Mouse (Mus musculus) stomach, embryonic 15.5 days (tissue): ENCODE measurements at regions not wholly inside any gene's neighbourhood (a gene's known extent, or its start where the extent isn't known, plus 50 kb on each side); places are given as distances from the start of the nearest gene placed in this dataset.

Experiments
- ATAC-seq: fragments of 200-750 bp; cut with Nextera tagmentation; 2 replicates; pipeline ENCODE4 v1.8.0; 2017; ENCODE audit warnings: low read depth, moderate number of reproducible peaks, moderate TSS enrichment; ENCODE audit not compliant: insufficient read depth, low FRiP score
- H3K27ac ChIP-seq: fragments of 300-500 bp; sonication (generic); 2 replicates; pipeline ENCODE4 v1.5.1; 2015; ENCODE audit warnings: mild to moderate bottlenecking, inconsistent platforms
- H3K27me3 ChIP-seq: fragments of 300-500 bp; sonication (generic); replicated peaks from 2 replicates; pipeline ENCODE4 v1.6.1; 2015; ENCODE audit warnings: inconsistent platforms
- H3K36me3 ChIP-seq: fragments of 300-500 bp; sonication (generic); 2 replicates; pipeline ENCODE4 v1.6.1; 2015; ENCODE audit warnings: inconsistent platforms
- H3K4me1 ChIP-seq: fragments of 300-500 bp; sonication (generic); 2 replicates; pipeline ENCODE4 v1.6.1; 2015; ENCODE audit warnings: inconsistent platforms
- H3K4me2 ChIP-seq: fragments of 300-500 bp; sonication (generic); 2 replicates; pipeline ENCODE4 v1.6.1; 2015; ENCODE audit warnings: mild to moderate bottlenecking, inconsistent platforms
- H3K4me3 ChIP-seq: fragments of 300-500 bp; sonication (generic); replicated peaks from 2 replicates; pipeline ENCODE4 v1.5.1; 2015; ENCODE audit warnings: inconsistent platforms
- H3K9ac ChIP-seq: fragments of 300-500 bp; sonication (generic); 2 replicates; pipeline ENCODE4 v1.6.1; 2015; ENCODE audit warnings: inconsistent platforms
- H3K9me3 ChIP-seq: fragments of 300-500 bp; sonication (generic); 2 replicates; pipeline ENCODE4 v1.6.1; 2016; ENCODE audit warnings: inconsistent platforms
- WGBS: fragments of 180-500 bp; shearing (Covaris S2); methylation state at CpG from one replicate; pipeline ENCODE4 v1.1.7; 2015; 5-methylcytosine and 5-hydroxymethylcytosine counted together

- Histone ChIP-seq H3K27ac (no peak overlapping the region), H3K4me1 (no peaks in the 10 kb centered on the region), H3K9me3 (no peaks in the 10 kb centered on the region), H3K27me3 (no peaks in the 10 kb centered on the region), H3K36me3 (no peaks in the 10 kb centered on the region), H3K4me2 (no peak overlapping the region), H3K9ac (no peak overlapping the region), H3K4me3 (no peak overlapping the region)
- 81% methylated on average over 4 of the region's 4 CpGs for WGBS
- no peak for ATAC-seq
These were observed 512.5 kb downstream of the Pdcd6ip start for GRCm38 (mm10) chr9:113195556-113195955.

GRCm38 (mm10) chr9:113192773-113193172, 515.3 kb downstream of the Pdcd6ip start:
- H3K4me1 ChIP-seq = no peaks in the 10 kb centered on the region
- no peaks in the 10 kb centered on the region for H3K9me3 ChIP-seq
- ATAC-seq = no peak
- H3K4me2 ChIP-seq = no peak overlapping the region
- H3K4me3 ChIP-seq = no peak overlapping the region
- no peaks in the 10 kb centered on the region for H3K27me3 ChIP-seq
- no peaks in the 10 kb centered on the region for H3K36me3 ChIP-seq
- WGBS = 59% methylated on average over 3 of the region's 3 CpGs
- H3K27ac ChIP-seq = no peak overlapping the region
- H3K9ac ChIP-seq = no peak overlapping the region

GRCm38 (mm10) chr9:113191163-113191562, 516.9 kb downstream of the Pdcd6ip start:
- Histone ChIP-seq H3K27me3 (no peaks in the 10 kb centered on the region), H3K9ac (no peak overlapping the region), H3K27ac (no peak overlapping the region), H3K4me2 (no peak overlapping the region), H3K9me3 (no peaks in the 10 kb centered on the region), H3K4me1 (no peaks in the 10 kb centered on the region), H3K4me3 (no peak overlapping the region), H3K36me3 (no peaks in the 10 kb centered on the region)
- 60% methylated on average over 3 of the region's 3 CpGs for WGBS
- no peak for ATAC-seq

GRCm38 (mm10) chr9:113181182-113181581, 526.9 kb downstream of the Pdcd6ip start:
- no peaks in the 10 kb centered on the region for H3K9me3 ChIP-seq

GRCm38 (mm10) chr9:113177918-113178235, 530.2 kb downstream of the Pdcd6ip start:
- H3K4me3 ChIP-seq = no peak overlapping the region

More at GRCm38 (mm10) chr9:113181182-113181581, 526.9 kb downstream of the Pdcd6ip start:
- no peak for ATAC-seq
- H3K27ac ChIP-seq = no peak overlapping the region
- H3K9ac ChIP-seq = no peak overlapping the region
- no peak overlapping the region for H3K4me3 ChIP-seq
- H3K27me3 ChIP-seq = no peaks in the 10 kb centered on the region
- no peaks in the 10 kb centered on the region for H3K36me3 ChIP-seq
- H3K4me1 ChIP-seq = no peaks in the 10 kb centered on the region
- no peak overlapping the region for H3K4me2 ChIP-seq
- 72% methylated on average over 8 of the region's 8 CpGs for WGBS

GRCm38 (mm10) chr9:113177181-113177917, 530.7 kb downstream of the Pdcd6ip start:
- ATAC-seq = no peak
- no peaks in the 10 kb centered on the region for H3K36me3 ChIP-seq
- 47% methylated on average over 15 of the region's 15 CpGs for WGBS
- H3K4me3 ChIP-seq = no peak overlapping the region
- H3K27ac ChIP-seq = no peak overlapping the region
- H3K4me1 ChIP-seq = no peaks in the 10 kb centered on the region
- H3K4me2 ChIP-seq = no peak overlapping the region
- no peak overlapping the region for H3K9ac ChIP-seq
- H3K9me3 ChIP-seq = no peaks in the 10 kb centered on the region
- no peaks in the 10 kb centered on the region for H3K27me3 ChIP-seq

More at GRCm38 (mm10) chr9:113177918-113178235, 530.2 kb downstream of the Pdcd6ip start:
- 85% methylated on average over 4 of the region's 4 CpGs for WGBS
- Histone ChIP-seq H3K27me3 (no peaks in the 10 kb centered on the region), H3K36me3 (no peaks in the 10 kb centered on the region), H3K9ac (no peak overlapping the region), H3K4me1 (no peaks in the 10 kb centered on the region), H3K4me2 (no peak overlapping the region), H3K27ac (no peak overlapping the region), H3K9me3 (no peaks in the 10 kb centered on the region)
- ATAC-seq = no peak

- Histone ChIP-seq H3K27ac (no peak overlapping the region), H3K9me3 (no peaks in the 10 kb centered on the region), H3K27me3 (no peaks in the 10 kb centered on the region), H3K36me3 (no peaks in the 10 kb centered on the region), H3K4me2 (no peak overlapping the region), H3K4me3 (no peak overlapping the region), H3K4me1 (no peaks in the 10 kb centered on the region), H3K9ac (no peak overlapping the region)
- WGBS = 83% methylated on average over 5 of the region's 5 CpGs
- ATAC-seq = no peak
These were observed 536.2 kb downstream of the Pdcd6ip start for GRCm38 (mm10) chr9:113171767-113172405.

GRCm38 (mm10) chr9:113162897-113163874, 544.9 kb downstream of the Pdcd6ip start:
- H3K9me3 ChIP-seq = no peaks in the 10 kb centered on the region
- no peak overlapping the region for H3K4me2 ChIP-seq
- H3K27me3 ChIP-seq = no peaks in the 10 kb centered on the region
- no peak for ATAC-seq
- no peak overlapping the region for H3K27ac ChIP-seq
- WGBS = 82% methylated on average over 12 of the region's 12 CpGs
- H3K4me1 ChIP-seq = no peaks in the 10 kb centered on the region
- no peak overlapping the region for H3K4me3 ChIP-seq
- no peak overlapping the region for H3K9ac ChIP-seq
- no peaks in the 10 kb centered on the region for H3K36me3 ChIP-seq

GRCm38 (mm10) chr9:113160011-113160410, 548.0 kb downstream of the Pdcd6ip start:
- no peak overlapping the region for H3K27ac ChIP-seq
- H3K4me1 ChIP-seq = no peaks in the 10 kb centered on the region
- no peaks in the 10 kb centered on the region for H3K9me3 ChIP-seq
- H3K4me3 ChIP-seq = no peak overlapping the region
- WGBS = 96% methylated on average over 2 of the region's 2 CpGs
- no peaks in the 10 kb centered on the region for H3K36me3 ChIP-seq
- H3K27me3 ChIP-seq = no peaks in the 10 kb centered on the region
- no peak for ATAC-seq
- no peak overlapping the region for H3K9ac ChIP-seq
- H3K4me2 ChIP-seq = no peak overlapping the region

GRCm38 (mm10) chr9:113158080-113158479, 550.0 kb downstream of the Pdcd6ip start:
- H3K36me3 ChIP-seq = no peaks in the 10 kb centered on the region
- H3K4me2 ChIP-seq = no peak overlapping the region
- H3K4me1 ChIP-seq = no peaks in the 10 kb centered on the region
- no peaks in the 10 kb centered on the region for H3K9me3 ChIP-seq
- no peak overlapping the region for H3K4me3 ChIP-seq
- H3K27ac ChIP-seq = no peak overlapping the region
- H3K27me3 ChIP-seq = no peaks in the 10 kb centered on the region
- 79% methylated on average over 6 of the region's 6 CpGs for WGBS
- no peak for ATAC-seq
- H3K9ac ChIP-seq = no peak overlapping the region

- Histone ChIP-seq H3K4me1 (no peaks in the 10 kb centered on the region), H3K4me2 (no peak overlapping the region), H3K27ac (no peak overlapping the region), H3K4me3 (no peak overlapping the region), H3K9ac (no peak overlapping the region), H3K36me3 (no peaks in the 10 kb centered on the region), H3K27me3 (no peaks in the 10 kb centered on the region), H3K9me3 (no peaks in the 10 kb centered on the region)
- no peak for ATAC-seq
- 83% methylated on average over 17 of the region's 17 CpGs for WGBS
These were observed 550.5 kb downstream of the Pdcd6ip start for GRCm38 (mm10) chr9:113157474-113158076.
